Mouse (Mus musculus): ENCODE results near the gene Iba57.

Gene Iba57

GRCm38 (mm10) chr11:59132065-59132464 is 31.5 kb downstream of the Iba57 start:
- no peak for DNase-seq

GRCm38 (mm10) chr11:59131348-59131919 is 32.1 kb downstream of the Iba57 start:
- DNase-seq: no peak

- DNase-seq: no peak
These were observed 32.8 kb downstream of the Iba57 start for GRCm38 (mm10) chr11:59130782-59131181.

GRCm38 (mm10) chr11:59105945-59106344 is 57.6 kb downstream of the Iba57 start:
- no peak for DNase-seq
